Mouse (Mus musculus): ENCODE results near the gene Zfp963.
"Not testable (repeated sequence)": the region's sequence is repeated elsewhere in the genome, so short reads cannot be mapped to it uniquely, and the experiment has no call there.

The Zfp963 gene

DNA sequence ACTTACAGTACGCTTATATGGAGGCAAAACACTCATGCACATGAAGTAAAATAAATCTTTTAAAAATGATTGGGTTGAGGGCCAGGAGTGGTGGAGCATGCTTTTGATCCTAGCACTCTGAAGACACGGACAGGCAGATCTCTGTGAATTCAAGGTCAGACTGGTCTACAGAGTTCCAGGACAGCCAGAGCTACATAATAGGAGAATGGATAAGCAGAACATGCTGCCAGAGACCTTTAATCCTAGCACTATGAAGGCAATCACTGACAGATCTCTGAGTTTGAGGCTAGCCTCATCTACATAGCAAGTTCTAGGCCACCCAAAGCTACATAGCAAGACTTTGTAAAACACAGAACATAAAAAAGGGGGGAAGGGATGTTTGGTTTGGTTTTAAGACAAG lies 22.3 kb upstream of the Zfp963 start:
- ChIA-PET POLR2A (interaction anchor here in 3 of 4 experiments (0.6 to 6.7 kb wide), 16 partner anchors 11 to 400 kb away, joined by 3 to 65 read pairs (median 3); partner anchors contain the start of genes Zfp963 (in 3 of the 3), Atp13a1 (in 1 of the 3), Gmip (in 1 of the 3) and Pbx4 (in 1 of the 3)), CTCF (interaction anchor here in 1 of 4 experiments (0.5 kb wide), 1 partner anchor 665 kb away, joined by 10 read pairs; no protein-coding TSS in a partner anchor)

DNA sequence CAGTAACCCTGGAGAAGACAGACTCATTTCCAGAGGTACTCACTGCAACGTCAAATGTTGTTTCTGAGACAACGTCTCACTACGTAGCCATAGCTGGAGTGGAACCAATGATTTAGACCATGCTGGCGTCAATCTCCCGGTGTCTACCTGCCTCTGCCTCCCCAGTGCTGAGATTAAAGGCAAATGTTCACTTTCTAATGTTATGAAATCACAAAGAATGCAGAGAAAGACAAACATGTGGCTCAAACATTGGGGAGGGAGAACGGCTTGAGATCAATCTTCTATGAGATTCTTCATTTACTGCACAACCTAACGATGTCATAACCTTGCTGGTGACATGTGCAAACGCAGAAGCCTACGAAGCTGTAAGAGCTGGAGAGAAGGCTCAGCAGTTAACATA lies 21.5 kb upstream of the Zfp963 start:
- CTCF ChIA-PET: interaction anchor here in 1 of 4 experiments (0.7 kb wide), 1 partner anchor 19 kb away, joined by 3 read pairs; no protein-coding TSS in a partner anchor

DNA sequence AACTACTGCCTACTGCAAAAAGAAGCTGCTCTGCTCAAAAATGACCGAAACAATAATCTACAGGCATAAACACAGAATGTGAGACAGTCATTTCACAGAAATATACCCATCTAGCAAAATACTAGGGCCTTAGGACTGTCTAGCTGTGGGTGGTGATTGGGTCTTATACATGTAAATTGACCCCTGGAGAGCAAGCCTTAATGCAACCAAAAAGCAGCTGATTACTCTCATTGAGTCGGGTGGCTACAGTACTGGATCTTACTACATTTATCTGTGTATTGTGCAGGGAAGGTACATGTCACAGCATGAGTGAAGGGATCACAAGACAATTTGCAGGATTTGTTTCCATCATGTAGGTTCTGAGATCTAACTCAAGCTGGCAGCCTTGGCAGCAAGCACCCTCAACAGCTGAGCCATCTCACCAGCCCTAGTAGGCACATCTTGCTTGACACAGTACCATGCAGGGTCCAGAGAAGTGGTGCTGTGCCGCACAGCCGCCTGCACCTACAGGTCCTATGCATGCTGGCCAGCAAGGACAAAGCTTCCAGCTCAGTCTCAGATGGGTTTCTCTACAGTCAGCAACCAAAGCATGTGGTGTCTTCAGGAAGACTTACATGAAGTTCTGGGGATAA lies 12.2 kb upstream of the Zfp963 start:
- CTCF ChIA-PET: no interaction called here
- POLR2A ChIA-PET: interaction anchor here in 3 of 4 experiments (0.6 to 8.6 kb wide), 17 partner anchors 8 to 107 kb away, joined by 3 to 65 read pairs (median 6); partner anchors contain the start of genes Zfp963 (in 3 of the 3), Gm20422 (in 2 of the 3), Atp13a1 (in 1 of the 3) and Zfp866 (in 1 of the 3)

More for the DNA sequence above, 21.5 kb upstream of the Zfp963 start:
- POLR2A ChIA-PET: interaction anchor here in 3 of 4 experiments (0.7 to 6.7 kb wide), 16 partner anchors 10 to 682 kb away, joined by 3 to 65 read pairs (median 4); partner anchors contain the start of genes Zfp963 (in 3 of the 3), Atp13a1 (in 1 of the 3), Gmip (in 1 of the 3) and Pbx4 (in 1 of the 3)

DNA sequence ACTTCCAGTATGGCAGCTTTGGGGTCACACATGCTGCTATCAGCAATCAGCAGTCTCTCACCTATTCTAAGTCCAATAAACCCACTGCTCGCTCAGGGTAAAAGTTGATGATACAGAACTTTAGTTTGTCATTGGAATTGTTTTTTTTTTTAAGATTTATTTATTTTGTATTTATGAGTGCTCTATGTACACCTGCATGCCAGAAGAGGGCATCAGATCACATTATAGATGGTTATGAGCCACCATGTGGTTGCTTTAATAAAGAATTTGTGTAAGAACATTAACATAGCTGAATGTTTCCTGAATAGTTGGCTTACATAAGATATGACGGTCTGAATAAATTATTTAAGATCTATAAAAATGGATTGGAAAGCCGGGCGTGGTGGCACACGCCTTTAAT lies 8.5 kb upstream of the Zfp963 start:
- ChIA-PET POLR2A (interaction anchor here (0.6 to 8.6 kb wide), 13 partner anchors 8 to 42 kb away, joined by 3 to 65 read pairs (median 6); partner anchors contain the start of genes Zfp963 (in 4 of the 4), Gm20422 (in 2 of the 4), Atp13a1 (in 1 of the 4) and Zfp866 (in 1 of the 4)), CTCF (interaction anchor here in 1 of 4 experiments (1.1 kb wide), 1 partner anchor 8 kb away, joined by 3 read pairs; the partner anchor contains the start of gene Zfp963)

DNA sequence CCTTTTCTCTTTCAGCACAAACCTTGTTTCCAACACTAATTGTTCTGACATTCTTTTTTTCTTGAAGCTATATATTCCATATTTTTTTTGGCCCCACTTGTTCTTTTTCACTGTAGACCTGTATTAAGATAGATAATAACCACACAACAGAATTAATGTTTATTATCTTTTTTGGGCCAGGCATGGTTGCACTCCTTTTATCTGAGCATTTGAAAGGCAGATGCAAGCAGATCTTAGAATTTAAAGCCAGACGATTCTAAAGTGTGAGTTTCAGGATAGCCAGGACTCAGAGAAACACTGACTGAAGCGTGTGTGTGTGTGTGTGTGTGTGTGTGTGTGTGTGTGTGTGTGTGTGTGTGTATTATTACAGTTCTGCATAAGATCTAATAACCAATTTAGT lies 2.7 kb upstream of the Zfp963 start:
- POLR2A ChIA-PET: interaction anchor here in 2 of 4 experiments (0.5 to 5.3 kb wide), 5 partner anchors 11 to 672 kb away, joined by 3 to 72 read pairs (median 6); partner anchors contain the start of gene Zfp868 (in 2 of the 2)
- CTCF ChIA-PET: interaction anchor here in 2 of 4 experiments (0.6 to 0.8 kb wide), 2 partner anchors 8 to 19 kb away, joined by 3 read pairs; no protein-coding TSS in a partner anchor

DNA sequence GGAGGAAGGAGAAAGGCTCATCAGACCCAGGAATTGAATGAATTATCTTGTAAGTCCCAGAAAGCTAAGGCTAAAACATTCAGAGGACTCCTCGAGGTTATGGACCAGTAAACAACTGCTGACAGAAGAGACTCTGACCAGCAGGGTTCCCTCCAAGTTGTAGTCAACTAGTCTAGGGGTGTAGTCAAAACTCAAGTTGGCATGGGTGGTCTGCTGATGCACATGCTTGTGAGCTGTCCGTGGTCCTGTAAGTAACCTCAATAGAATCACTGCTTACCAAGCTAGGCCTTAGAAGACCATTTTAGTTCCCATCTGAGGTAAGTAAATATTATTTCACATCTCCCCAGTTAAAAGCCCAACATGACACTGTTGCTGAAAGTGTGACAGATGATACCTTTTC lies 8.5 kb downstream of the Zfp963 start:
- POLR2A ChIA-PET: interaction anchor here in 2 of 4 experiments (0.6 to 3.9 kb wide), 10 partner anchors 8 to 116 kb away, joined by 3 to 25 read pairs (median 6); partner anchors contain the start of genes Zfp963 (in 2 of the 2), Atp13a1 (in 1 of the 2), Gm20422 (in 1 of the 2) and Gmip (in 1 of the 2)
- CTCF ChIA-PET: interaction anchor here in 1 of 4 experiments (0.8 kb wide), 1 partner anchor 127 kb away, joined by 4 read pairs; no protein-coding TSS in a partner anchor

DNA sequence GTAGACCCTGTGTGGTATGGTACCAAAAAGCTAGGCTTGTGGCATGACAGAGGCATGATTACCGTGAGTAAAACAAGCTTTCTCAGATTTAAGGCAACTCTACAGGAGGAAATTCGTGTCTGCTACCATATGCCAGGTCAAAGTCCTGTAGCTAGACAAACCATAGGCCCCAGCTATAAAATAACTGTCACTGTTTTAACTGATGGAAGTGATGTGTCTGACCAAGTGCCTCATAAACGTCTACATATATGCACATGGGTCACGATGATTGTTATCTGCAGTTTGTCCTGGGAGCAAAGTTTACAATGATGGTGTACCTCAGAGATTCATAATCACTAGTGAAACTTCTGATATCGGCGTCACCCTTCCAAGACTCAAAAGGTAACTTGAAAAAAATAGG lies 9.0 kb downstream of the Zfp963 start:
- ChIA-PET POLR2A (interaction anchor here in 2 of 4 experiments (0.6 to 3.9 kb wide), 10 partner anchors 9 to 115 kb away, joined by 3 to 25 read pairs (median 6); partner anchors contain the start of genes Zfp963 (in 2 of the 2), Atp13a1 (in 1 of the 2), Gm20422 (in 1 of the 2) and Gmip (in 1 of the 2)), CTCF (interaction anchor here in 1 of 4 experiments (0.8 kb wide), 1 partner anchor 126 kb away, joined by 4 read pairs; no protein-coding TSS in a partner anchor)

DNA sequence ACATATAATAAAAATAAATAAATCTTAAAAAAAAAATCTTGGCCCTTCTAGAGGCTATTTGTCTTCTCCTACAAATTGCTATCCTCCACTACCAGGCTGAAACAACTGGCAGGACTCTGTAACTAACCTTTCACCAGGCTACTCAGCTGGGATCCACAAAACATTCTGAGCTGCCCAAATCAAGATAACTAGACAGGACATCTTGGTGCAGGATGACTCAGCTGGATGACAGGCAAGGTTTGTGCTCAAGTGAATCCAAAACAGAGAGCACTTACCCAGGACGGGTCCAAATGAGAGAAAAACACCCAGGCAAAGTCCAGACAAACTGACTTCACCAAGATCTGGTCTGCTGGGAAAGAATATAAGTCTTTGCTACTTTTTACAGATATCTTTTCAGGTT lies 14.3 kb downstream of the Zfp963 start:
- ChIA-PET CTCF (interaction anchor here in 2 of 4 experiments (0.9 to 1.2 kb wide), 2 partner anchors 110 to 407 kb away, joined by 5 read pairs; partner anchors contain the start of gene Zfp868 (in 1 of the 2)), POLR2A (interaction anchor here in 2 of 4 experiments (1.0 to 3.3 kb wide), 4 partner anchors 14 to 110 kb away, joined by 3 to 13 read pairs (median 6); partner anchors contain the start of genes Zfp963 (in 2 of the 2) and Zfp868 (in 1 of the 2))

DNA sequence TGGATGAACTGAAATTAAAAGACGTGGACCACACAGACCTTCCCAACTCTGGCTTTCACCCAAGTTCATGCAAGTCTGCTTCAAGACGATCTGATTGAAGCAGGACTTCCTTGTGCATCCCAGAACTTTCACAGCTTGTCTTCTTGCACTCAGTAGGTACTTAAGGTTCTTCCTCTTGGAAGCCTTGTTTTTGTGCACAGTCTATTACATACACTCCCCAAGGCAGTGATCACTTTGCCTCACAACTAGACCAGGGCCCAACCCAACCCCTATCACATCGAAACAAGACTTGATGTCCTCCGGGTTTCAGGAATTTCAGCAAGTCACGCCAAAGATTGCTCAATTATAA lies 32.6 kb downstream of the Zfp963 start:
- ChIA-PET CTCF (interaction anchor here in 2 of 4 experiments (0.8 to 1.7 kb wide), 4 partner anchors 32 to 284 kb away, joined by 3 to 8 read pairs (median 5); partner anchors contain the start of genes Zfp868 (in 2 of the 2) and Zfp963 (in 1 of the 2)), POLR2A (interaction anchor here (0.6 to 3.5 kb wide), 123 partner anchors 8 to 981 kb away, joined by 3 to 98 read pairs (median 5); partner anchors contain the start of genes Zfp868 (in 4 of the 4), Zfp963 (in 4 of the 4), Zfp964 (in 4 of the 4) and Gm20422 (in 3 of the 4))

DNA sequence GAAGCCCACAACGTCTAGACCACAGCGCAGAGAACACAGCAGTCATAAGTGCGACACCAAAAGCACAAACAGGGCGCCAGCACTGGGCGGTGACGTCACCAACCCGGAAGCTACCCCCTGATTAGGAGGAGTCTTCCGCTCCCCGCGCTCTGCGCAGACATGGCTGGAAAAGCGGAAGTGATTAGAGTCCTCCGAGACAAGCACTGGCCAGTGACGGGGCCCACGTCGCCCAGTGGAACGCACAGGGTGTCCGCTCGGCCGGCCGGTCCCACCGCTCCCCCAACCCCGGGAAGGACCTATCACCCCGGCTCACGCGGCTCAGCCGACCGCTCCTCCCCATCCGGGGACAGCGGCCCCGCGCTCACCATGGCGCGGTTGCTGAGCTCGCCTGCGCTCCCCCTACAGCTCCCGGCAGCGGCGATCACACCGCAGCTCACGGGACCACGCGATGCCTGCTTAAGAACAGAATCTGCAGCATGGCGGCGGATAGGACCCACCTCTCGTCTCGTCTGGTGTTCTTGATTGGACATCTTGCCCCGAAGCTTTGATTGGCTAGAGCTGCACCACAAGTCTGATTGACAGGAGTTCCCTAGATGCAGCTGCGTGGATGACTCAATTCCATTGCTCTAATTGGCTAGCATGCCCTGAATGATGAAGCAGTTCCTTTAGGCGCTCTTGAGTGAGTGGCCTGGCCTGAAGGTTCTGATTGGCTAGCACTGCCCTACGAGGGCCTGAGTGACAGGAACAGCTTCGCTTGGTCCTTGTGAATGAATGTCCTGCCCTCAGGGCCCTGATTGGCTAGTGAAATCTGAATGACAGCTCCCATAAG lies 33.2 kb downstream of the Zfp963 start:
- ChIA-PET CTCF (interaction anchor here in 2 of 4 experiments (0.8 to 1.7 kb wide), 4 partner anchors 33 to 285 kb away, joined by 3 to 8 read pairs (median 5); partner anchors contain the start of genes Zfp868 (in 2 of the 2) and Zfp963 (in 1 of the 2)), POLR2A (interaction anchor here (0.5 to 3.5 kb wide), 134 partner anchors 8 to 982 kb away, joined by 3 to 98 read pairs (median 4); partner anchors contain the start of genes Zfp868 (in 4 of the 4), Zfp963 (in 4 of the 4), Zfp964 (in 4 of the 4) and Gm20422 (in 3 of the 4))

DNA sequence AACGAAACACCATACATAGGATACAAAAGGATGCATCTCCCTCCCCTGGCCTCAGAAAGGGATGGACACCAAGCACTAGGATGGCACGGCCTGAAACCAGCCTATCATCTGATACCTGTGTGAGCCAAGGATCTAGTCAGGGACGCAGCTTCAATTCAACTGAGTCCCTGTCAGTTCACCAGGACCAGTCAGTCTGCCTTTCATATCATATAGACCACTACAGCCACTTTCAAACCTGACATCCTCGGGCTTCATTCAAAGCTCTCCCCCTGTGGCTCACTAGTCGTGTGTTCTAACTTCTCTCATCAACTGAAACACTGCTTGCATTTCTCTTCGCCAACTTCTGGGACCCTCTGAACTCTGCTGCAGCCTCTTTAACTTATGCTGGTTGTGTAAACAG lies 34.4 kb downstream of the Zfp963 start:
- ChIA-PET POLR2A (interaction anchor here in 3 of 4 experiments (1.4 to 3.3 kb wide), 16 partner anchors 11 to 316 kb away, joined by 3 to 98 read pairs (median 14); partner anchors contain the start of genes Zfp868 (in 3 of the 3), Gm20422 (in 1 of the 3), Zfp963 (in 1 of the 3) and Zfp964 (in 1 of the 3)), CTCF (no interaction called here)

DNA sequence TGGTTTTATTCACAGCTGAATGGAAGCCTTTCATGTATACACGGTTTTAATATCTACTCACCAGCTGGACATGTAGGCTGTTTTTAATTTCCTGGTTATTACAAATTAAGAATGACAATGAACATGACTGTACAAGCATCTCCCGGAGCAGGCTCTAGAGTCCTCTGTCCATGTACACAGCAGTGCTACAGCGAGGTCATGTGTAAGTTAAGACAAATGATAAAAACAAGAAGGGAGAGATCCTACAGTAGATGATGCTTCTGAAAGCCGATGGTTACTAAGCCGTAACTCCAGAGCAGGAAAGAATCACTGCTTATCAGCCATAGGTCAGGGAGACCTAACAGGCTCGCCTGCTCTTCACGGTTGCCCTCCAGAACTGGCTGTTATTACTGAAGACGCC lies 36.3 kb downstream of the Zfp963 start:
- ChIA-PET POLR2A (interaction anchor here in 1 of 4 experiments (0.8 to 1.5 kb wide), 3 partner anchors 10 to 88 kb away, joined by 3 to 4 read pairs (median 3); partner anchors contain the start of genes Zfp868 and Zfp963), CTCF (no interaction called here)

DNA sequence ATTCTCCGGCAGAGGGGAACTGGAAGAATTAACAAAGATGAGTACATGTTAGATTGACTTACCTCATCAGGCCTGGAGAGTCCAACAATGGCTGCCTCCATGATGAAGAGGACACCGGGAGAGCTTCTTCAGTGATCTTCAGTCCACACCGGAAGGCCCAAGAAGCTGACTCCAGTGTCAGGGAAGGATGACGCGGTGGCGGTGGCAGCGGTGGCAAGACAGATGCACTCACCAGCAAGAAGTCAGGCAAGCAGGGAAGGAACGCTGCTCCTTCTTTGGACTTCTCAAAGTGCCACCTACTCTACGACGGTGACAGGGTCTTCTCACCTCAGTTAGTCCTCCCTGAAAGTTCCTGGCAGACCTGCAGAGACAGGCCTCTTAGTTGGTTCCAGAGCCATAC lies 39.1 kb downstream of the Zfp963 start, which contains the start of gene Zfp869:
Gene Zfp869, minus strand, starts transcription at position 101 of the 400 bp plus-strand sequence.
- CTCF ChIA-PET: not testable (repeated sequence)
- POLR2A ChIA-PET: interaction anchor here in 1 of 4 experiments (1.5 kb wide), 1 partner anchor 40 kb away, joined by 3 read pairs; the partner anchor contains the start of gene Zfp963

DNA sequence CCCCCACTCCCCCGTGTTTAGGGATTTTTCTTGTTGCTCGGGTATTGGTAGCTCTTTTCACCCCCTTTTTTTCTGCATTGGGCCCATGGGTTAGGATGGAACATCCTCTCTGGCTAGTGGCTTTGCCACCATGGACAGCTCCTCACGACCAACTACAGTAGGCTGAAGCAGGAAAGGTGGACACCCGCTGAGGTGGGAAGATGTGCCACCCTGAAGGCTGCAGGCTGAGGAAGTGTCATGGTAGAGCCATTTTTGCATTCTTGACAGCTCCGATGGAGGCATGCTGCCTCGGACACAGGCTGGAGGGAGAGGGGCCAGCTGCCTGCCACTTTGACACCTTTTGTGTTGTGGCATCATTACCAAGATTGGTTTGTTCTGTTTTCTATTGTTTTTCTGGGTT lies 48.0 kb downstream of the Zfp963 start:
- ChIA-PET CTCF (interaction anchor here in 3 of 4 experiments (0.5 to 1.4 kb wide), 6 partner anchors 11 to 574 kb away, joined by 3 to 4 read pairs (median 4); partner anchors contain the start of gene Zfp964 (in 2 of the 3)), POLR2A (interaction anchor here in 3 of 4 experiments (0.7 to 1.5 kb wide), 10 partner anchors 15 to 432 kb away, joined by 3 to 10 read pairs (median 4); partner anchors contain the start of genes Zfp868 (in 2 of the 3) and Zfp964 (in 1 of the 3))
